Mouse (Mus musculus): ENCODE measurements around the gene Celf2.

DNA sequence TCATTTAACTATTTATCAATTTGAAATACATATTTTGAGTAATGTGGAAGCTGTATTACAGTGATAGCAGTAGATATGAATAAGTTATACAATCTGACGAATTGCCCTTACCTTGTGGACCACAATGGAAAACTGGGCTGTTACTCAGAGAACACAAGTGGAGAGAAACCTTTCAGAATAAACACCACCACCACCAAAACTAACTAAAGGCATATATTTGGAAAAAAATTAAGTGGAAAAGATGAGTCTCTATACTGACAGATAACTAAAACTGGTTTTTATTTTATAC is 910.5 kb downstream of the Celf2 start:
- no peak for TF ChIP-seq CTCF (IDR thresholded peaks at IDR 0.05; ENCODE audit: control insufficient read depth, insufficient read depth, insufficient replicate concordance, low read depth, low read length)
- TF ChIP-seq POLR2A (IDR thresholded peaks at IDR 0.05; ENCODE audit: control insufficient read depth, low read depth, low read length) = no peak
